Mouse (Mus musculus): ENCODE data around the gene March10.

DNA sequence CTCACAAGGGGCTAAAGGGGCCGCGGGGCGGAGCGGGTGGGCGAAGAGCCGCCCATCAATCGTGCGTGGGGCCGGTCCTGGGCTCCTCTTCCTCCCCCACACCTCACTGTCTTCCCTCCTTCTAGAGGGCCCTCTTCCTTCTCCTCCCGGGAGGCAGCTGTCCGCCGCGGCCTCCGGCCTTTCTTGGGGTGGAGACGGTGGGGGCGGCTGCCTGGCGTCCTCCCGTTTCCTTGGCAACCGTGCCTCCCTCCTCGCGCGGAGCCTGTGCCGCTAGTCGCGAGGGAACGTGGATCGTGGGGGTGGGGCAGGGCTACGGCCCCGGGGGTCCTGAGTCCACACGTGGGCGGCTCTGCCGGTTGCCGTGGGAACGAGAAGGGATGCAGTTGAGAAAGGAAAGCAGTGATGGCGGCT lies at the start of gene March10:
- no peak for TF ChIP-seq CTCF (IDR thresholded peaks at IDR 0.05; ENCODE audit: control insufficient read depth, insufficient read depth, insufficient replicate concordance, low read depth, low read length)
- TF ChIP-seq POLR2A (IDR thresholded peaks at IDR 0.05; ENCODE audit: control insufficient read depth, low read depth, low read length): no peak; the same call in none of the 2 replicates

All from testis, adult 2 months (tissue).